7 mouse cellular contexts compared by ENCODE assay signal in genomic region chr6:51432535-51433397, GRCm38 (mm10). TPM values are rescaled to one million over a fixed set of nuclear protein-coding genes. Genes with fewer than 3 reads are reported as not detected.
DNase-seq lines count a peak whose midpoint lies in the region; ATAC-seq and TF ChIP-seq lines count a peak whose summit lies in the region.

Nfe2l3 (plus strand) TSS chr6:51432670.

- H3K9ac ChIP-seq in forebrain, embryonic 15.5 days (replicated peaks) = peak within 1 kb of the TSS; percentile 68
- H3K9ac ChIP-seq in intestine, embryonic 14.5 days (ENCODE audit: low read length) = peak within 1 kb of the TSS; percentile 48
- H3K9ac ChIP-seq in limb, embryonic 14.5 days (ENCODE audit: low read depth, low read length, severe bottlenecking) = peak within 1 kb of the TSS; percentile 57
- H3K9ac ChIP-seq in midbrain, embryonic 14.5 days (replicated peaks; ENCODE audit: low read length) = peak within 1 kb of the TSS; percentile 77

- H3K4me3 ChIP-seq in brown adipose tissue, adult 24 weeks (ENCODE audit: insufficient read depth, low read depth, low read length) = peak within 1 kb of the TSS; percentile 57
- peak within 1 kb of the TSS; percentile 64 for H3K4me3 ChIP-seq in forebrain, embryonic 15.5 days
- H3K4me3 ChIP-seq in intestine, embryonic 14.5 days (ENCODE audit: low read depth, low read length) = peak within 1 kb of the TSS; percentile 47
- peak within 1 kb of the TSS; percentile 50 for H3K4me3 ChIP-seq in limb, embryonic 14.5 days (replicated peaks; ENCODE audit: low read length)
- peak within 1 kb of the TSS; percentile 61 for H3K4me3 ChIP-seq in midbrain, embryonic 14.5 days (replicated peaks; ENCODE audit: low read depth, low read length)

- H3K27ac ChIP-seq in brown adipose tissue, adult 24 weeks (replicated peaks; ENCODE audit: low read depth, low read length) = no peak within 1 kb of the TSS
- peak within 1 kb of the TSS; percentile 50 for H3K27ac ChIP-seq in forebrain, embryonic 15.5 days (replicated peaks)
- no peak within 1 kb of the TSS for H3K27ac ChIP-seq in intestine, embryonic 14.5 days (ENCODE audit: low read depth)
- no peak within 1 kb of the TSS for H3K27ac ChIP-seq in limb, embryonic 14.5 days (replicated peaks; ENCODE audit: low read depth, low read length)
- H3K27ac ChIP-seq in midbrain, embryonic 14.5 days (replicated peaks; ENCODE audit: low read depth, low read length) = no peak within 1 kb of the TSS

- peak within 1 kb of the TSS; percentile 93 for H3K4me2 ChIP-seq in forebrain, embryonic 15.5 days (replicated peaks)
- peak within 1 kb of the TSS; percentile 93 for H3K4me2 ChIP-seq in intestine, embryonic 14.5 days (ENCODE audit: low read length)
- peak within 1 kb of the TSS; percentile 97 for H3K4me2 ChIP-seq in limb, embryonic 14.5 days (replicated peaks; ENCODE audit: low read depth, low read length, severe bottlenecking)
- peak within 1 kb of the TSS; percentile 86 for H3K4me2 ChIP-seq in midbrain, embryonic 14.5 days (ENCODE audit: low read length)

- peak; percentile 74 for ATAC-seq in forebrain, embryonic 15.5 days (replicated peaks)
- ATAC-seq in intestine, embryonic 14.5 days (replicated peaks; ENCODE audit: low FRiP score, low TSS enrichment, low read depth) = peak; percentile 88
- peak; percentile 44; the same call in 1 of the 2 replicates for ATAC-seq in limb, embryonic 14.5 days (ENCODE audit: low FRiP score, low read depth)
- peak; percentile 70 for ATAC-seq in midbrain, embryonic 14.5 days (ENCODE audit: low FRiP score, low TSS enrichment)

- TF ChIP-seq POLR2A in limb, embryonic 14.5 days (IDR thresholded peaks at IDR 0.05; ENCODE audit: borderline replicate concordance, extremely low read depth, insufficient read depth, insufficient read length) = no peak

- H3K4me1 ChIP-seq in brown adipose tissue, adult 24 weeks (ENCODE audit: control insufficient read depth, insufficient read depth, insufficient read length, low read length) = no peaks in the 10 kb centered on the region
- H3K4me1 ChIP-seq in forebrain, embryonic 15.5 days = peaks cover 19% of the 10 kb centered on the region
- H3K4me1 ChIP-seq in intestine, embryonic 14.5 days (replicated peaks; ENCODE audit: control insufficient read depth, insufficient read depth, low read length) = peaks cover 12% of the 10 kb centered on the region; the same call in 1 of the 2 replicates
- peaks cover 13% of the 10 kb centered on the region for H3K4me1 ChIP-seq in limb, embryonic 14.5 days (ENCODE audit: control insufficient read depth, insufficient read depth, low read length)
- H3K4me1 ChIP-seq in midbrain, embryonic 14.5 days (ENCODE audit: control insufficient read depth, insufficient read depth, low read length) = 0 out of 2 replicates have a peak, but pooled peaks cover 4% of the 10 kb centered on the region

- 0 out of 2 replicates have a peak, but pooled peaks cover 4% of the 10 kb centered on the region for H3K27me3 ChIP-seq in forebrain, embryonic 15.5 days
- peaks cover 43% of the 10 kb centered on the region for H3K27me3 ChIP-seq in intestine, embryonic 14.5 days (replicated peaks; ENCODE audit: control insufficient read depth, insufficient read depth, low read length)
- H3K27me3 ChIP-seq in limb, embryonic 14.5 days (ENCODE audit: control insufficient read depth, insufficient read depth, low read length) = peaks cover 24% of the 10 kb centered on the region
- no peaks in the 10 kb centered on the region; the same call in 1 of the 2 replicates for H3K27me3 ChIP-seq in midbrain, embryonic 14.5 days (ENCODE audit: control insufficient read depth, insufficient read depth, low read length)

- DNase-seq in NIH3T3 (ENCODE audit: low read depth) = peak; percentile 45
- DNase-seq in intestine, embryonic 14.5 days (ENCODE audit: low spot score) = peak; percentile 92
- DNase-seq in limb, embryonic 14.5 days (ENCODE audit: low spot score) = no peak
- DNase-seq in midbrain, embryonic 14.5 days = peak; percentile 73
- DNase-seq in spleen, postnatal 4 days (ENCODE audit: low spot score in 2 of 2) = peak; percentile 72 to 86

- under 1% methylated on average over 74 of the region's 74 CpGs for WGBS in forebrain, embryonic 15.5 days
- WGBS in intestine, embryonic 14.5 days = under 1% methylated on average over 73 of the region's 74 CpGs
- under 1% methylated on average over 69 of the region's 74 CpGs for WGBS in limb, embryonic 14.5 days
- under 1% methylated on average over 74 of the region's 74 CpGs for WGBS in midbrain, embryonic 14.5 days

- H3K9me3 ChIP-seq in forebrain, embryonic 15.5 days = no peaks in the 10 kb centered on the region
- no peaks in the 10 kb centered on the region for H3K9me3 ChIP-seq in intestine, embryonic 14.5 days (ENCODE audit: control insufficient read depth, low read length)
- no peaks in the 10 kb centered on the region for H3K9me3 ChIP-seq in limb, embryonic 14.5 days (ENCODE audit: control insufficient read depth, low read length)
- no peaks in the 10 kb centered on the region for H3K9me3 ChIP-seq in midbrain, embryonic 14.5 days (ENCODE audit: control insufficient read depth, low read length)

- H3K36me3 ChIP-seq in forebrain, embryonic 15.5 days = no peaks in the 10 kb centered on the region
- no peaks in the 10 kb centered on the region for H3K36me3 ChIP-seq in intestine, embryonic 14.5 days (ENCODE audit: control insufficient read depth, insufficient read depth, low read length)
- no peaks in the 10 kb centered on the region for H3K36me3 ChIP-seq in limb, embryonic 14.5 days (ENCODE audit: control insufficient read depth, insufficient read depth, low read length)
- H3K36me3 ChIP-seq in midbrain, embryonic 14.5 days (ENCODE audit: control insufficient read depth, insufficient read depth, low read length) = no peaks in the 10 kb centered on the region

RNA-seq across cellular contexts. Expression of gene Nfe2l3, which starts in this region (rescaled TPM):
- 0.55 and 1.5 TPM in 2 replicates for polyA plus RNA-seq in brown adipose tissue, adult 24 weeks (2012; ENCODE audit: insufficient read depth, insufficient read length, missing spikeins)
- 12.3 and 14.7 TPM in 2 replicates for polyA plus RNA-seq in forebrain, embryonic 15.5 days (2015; fragmentation: Nextera tagmentation; extraction: Ambion mirVana)
- 2.3 and 3.0 TPM in 2 replicates for polyA plus RNA-seq in intestine, embryonic 14.5 days (2014; fragmentation: Nextera tagmentation; extraction: Ambion mirVana)
- polyA plus RNA-seq in limb, embryonic 14.5 days (2012; rRNA removed) = 2.4 TPM in 2 replicates
- 2.4 and 4.0 TPM in 2 replicates for polyA plus RNA-seq in limb, embryonic 14.5 days (2014; fragmentation: Nextera tagmentation; extraction: Ambion mirVana)
- polyA plus RNA-seq in midbrain, embryonic 14.5 days (2014; fragmentation: Nextera tagmentation; extraction: Ambion mirVana) = 8.2 and 9.0 TPM in 2 replicates
